Mouse (Mus musculus) forebrain, embryonic 12.5 days (tissue): ENCODE data around the gene Lrrc73. TPM values are rescaled to one million over a fixed set of nuclear protein-coding genes. Genes with fewer than 3 reads are reported as not detected.

ENCODE experiments used
- ATAC-seq: fragments of 200-750 bp; cut with Nextera tagmentation; 2 replicates; pipeline ENCODE4 v1.8.0; 2017; ENCODE audit warnings: moderate TSS enrichment; ENCODE audit not compliant: low FRiP score
- H3K27ac ChIP-seq: fragments of 300-500 bp; sonication (generic); 2 replicates; pipeline ENCODE4 v1.5.1; 2016; ENCODE audit warnings: mild to moderate bottlenecking
- H3K27me3 ChIP-seq: fragments of 300-500 bp; sonication (generic); 2 replicates; pipeline ENCODE4 v1.6.1; 2016; ENCODE audit warnings: mild to moderate bottlenecking
- H3K36me3 ChIP-seq: fragments of 300-500 bp; sonication (generic); replicated peaks from 2 replicates; pipeline ENCODE4 v1.6.1; 2016; ENCODE audit warnings: mild to moderate bottlenecking
- H3K4me1 ChIP-seq: fragments of 300-500 bp; sonication (generic); 2 replicates; pipeline ENCODE4 v1.6.1; 2016
- H3K4me2 ChIP-seq: fragments of 300-500 bp; sonication (generic); 2 replicates; pipeline ENCODE4 v1.6.1; 2016; ENCODE audit warnings: mild to moderate bottlenecking, moderate library complexity
- H3K4me3 ChIP-seq: fragments of 300-500 bp; sonication (generic); replicated peaks from 2 replicates; pipeline ENCODE4 v1.5.1; 2016; ENCODE audit warnings: mild to moderate bottlenecking
- H3K9ac ChIP-seq: fragments of 300-500 bp; sonication (generic); 2 replicates; pipeline ENCODE4 v1.6.1; 2016; ENCODE audit warnings: mild to moderate bottlenecking
- H3K9me3 ChIP-seq: fragments of 300-500 bp; sonication (generic); 2 replicates; pipeline ENCODE4 v1.6.1; 2016
- WGBS: fragments of 180-500 bp; shearing (Covaris S2); methylation state at CpG from one replicate; pipeline ENCODE4 v1.1.7; 2016; 5-methylcytosine and 5-hydroxymethylcytosine counted together
- polyA plus RNA-seq: library from polyadenylated mRNA; unstranded; fragments of >200 nt; fragmentation: Nextera tagmentation; extraction: Ambion mirVana; gene quantifications from 2 replicates; pipeline ENCODE4 v1.2.1, GENCODE M21; 2016

Lrrc73 gene
- 3.0 and 3.2 TPM in 2 replicates for polyA plus RNA-seq

DNA sequence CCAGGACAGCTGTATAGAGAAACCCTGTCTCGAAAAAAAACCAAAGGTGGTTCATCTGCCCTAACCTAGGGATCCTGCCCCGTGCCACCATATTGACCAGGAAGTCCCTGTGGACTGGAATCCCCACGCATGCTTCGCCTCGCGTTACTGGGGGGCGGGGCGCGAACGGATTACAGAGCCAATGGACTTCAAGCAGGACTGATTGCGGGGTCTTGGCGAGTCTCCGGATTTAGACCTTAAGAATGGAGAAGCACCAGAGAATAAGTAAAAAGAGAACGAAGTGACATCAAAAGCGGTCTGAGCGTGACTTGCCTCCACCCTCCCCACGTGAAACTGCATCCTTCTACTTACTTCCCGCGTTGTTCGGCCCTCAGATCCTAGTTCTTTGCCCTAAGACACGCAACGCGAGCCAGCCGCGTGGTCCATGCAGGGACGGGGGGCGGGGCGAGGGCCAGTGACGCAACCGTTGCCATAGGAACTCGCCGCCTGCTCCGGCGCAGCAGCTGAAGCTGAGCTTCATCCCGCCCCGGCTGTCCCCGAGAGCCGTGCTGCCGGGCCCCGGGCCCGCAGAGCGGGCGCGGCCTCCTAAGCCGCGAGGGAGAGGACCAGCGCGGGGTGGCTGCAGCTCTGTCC lies at the start of gene Lrrc73:
Lrrc73 (plus strand) TSS at position 80 of the 633 bp plus-strand sequence.
- ATAC-seq, result peak; percentile 91
- Histone ChIP-seq H3K27me3 (peaks cover 23% of the 10 kb centered on the region), H3K9ac (peak within 1 kb of the TSS; percentile 85), H3K9me3 (no peaks in the 10 kb centered on the region), H3K27ac (peak within 1 kb of the TSS; percentile 75), H3K4me2 (peak within 1 kb of the TSS; percentile 99), H3K4me3 (peak within 1 kb of the TSS; percentile 72), H3K36me3 (peaks cover 54% of the 10 kb centered on the region), H3K4me1 (peaks cover 29% of the 10 kb centered on the region)
- 3% methylated on average over 41 of the region's 48 CpGs for WGBS

DNA sequence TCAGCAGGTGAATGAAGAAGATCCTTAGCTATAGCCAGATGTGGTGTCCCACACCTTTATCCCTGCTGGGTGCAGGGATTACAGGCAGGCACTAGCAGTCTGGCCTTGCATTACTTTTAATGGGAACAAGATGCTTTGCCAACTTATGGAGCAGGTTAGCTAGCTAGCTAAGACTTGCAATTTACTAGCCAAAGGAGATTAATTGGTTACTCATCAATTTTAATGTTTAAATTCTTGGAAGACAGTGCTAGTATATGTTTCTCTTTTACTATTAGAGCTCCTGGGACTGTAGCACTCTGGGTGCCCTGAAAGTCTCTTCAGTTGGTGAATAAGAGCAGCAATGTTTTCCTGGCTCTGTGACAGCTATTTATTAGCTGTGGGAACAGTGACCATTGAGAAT lies 46.7 kb upstream of the Lrrc73 start:
- Histone ChIP-seq H3K9ac (no peak overlapping the region), H3K36me3 (peaks cover 68% of the 10 kb centered on the region)

DNA sequence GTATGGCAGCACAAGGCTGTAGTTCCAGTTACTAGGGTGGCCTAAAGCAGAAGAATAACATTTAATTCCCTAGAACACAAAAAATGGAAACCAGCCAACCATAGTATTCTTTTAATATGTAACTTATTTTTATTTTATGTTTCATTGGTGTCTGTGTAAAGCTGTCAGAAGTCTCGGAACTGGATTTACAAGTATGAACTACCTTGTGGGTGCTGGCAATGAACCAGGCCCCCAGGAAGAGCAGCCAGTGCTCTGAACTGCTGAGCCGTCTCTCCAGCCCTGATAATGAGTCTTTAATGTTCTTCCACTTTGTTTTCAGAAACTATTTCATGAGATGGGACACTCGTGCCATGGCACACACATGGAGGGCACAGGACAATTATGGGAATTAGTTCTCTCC lies 42.8 kb upstream of the Lrrc73 start:
- H3K9ac ChIP-seq, result no peak overlapping the region
- H3K27ac ChIP-seq, result no peak overlapping the region
- H3K4me1 ChIP-seq, result no peaks in the 10 kb centered on the region
- whole genome bisulfite sequencing, result 94% methylated on average over 3 of the region's 3 CpGs
- H3K9me3 ChIP-seq, result no peaks in the 10 kb centered on the region
- H3K27me3 ChIP-seq, result no peaks in the 10 kb centered on the region
- H3K4me2 ChIP-seq, result no peak overlapping the region
- ATAC-seq, result no peak
- no peak overlapping the region for H3K4me3 ChIP-seq
- peaks cover 94% of the 10 kb centered on the region for H3K36me3 ChIP-seq

More for the DNA sequence above, 46.7 kb upstream of the Lrrc73 start:
- Histone ChIP-seq H3K27me3 (no peaks in the 10 kb centered on the region), H3K9me3 (no peaks in the 10 kb centered on the region), H3K4me3 (no peak overlapping the region), H3K4me2 (no peak overlapping the region), H3K4me1 (peaks cover 16% of the 10 kb centered on the region), H3K27ac (no peak overlapping the region)
- no peak for ATAC-seq

GRCm38 (mm10) chr17:46221601-46222000 lies 31.7 kb upstream of the Lrrc73 start:
- ATAC-seq, result no peak
- Histone ChIP-seq H3K36me3 (peaks cover 97% of the 10 kb centered on the region), H3K9ac (no peak overlapping the region), H3K4me3 (no peak overlapping the region), H3K9me3 (no peaks in the 10 kb centered on the region), H3K27me3 (no peaks in the 10 kb centered on the region), H3K4me1 (no peaks in the 10 kb centered on the region), H3K4me2 (no peak overlapping the region), H3K27ac (no peak overlapping the region)
- WGBS, result 94% methylated on average over 3 of the region's 3 CpGs

DNA sequence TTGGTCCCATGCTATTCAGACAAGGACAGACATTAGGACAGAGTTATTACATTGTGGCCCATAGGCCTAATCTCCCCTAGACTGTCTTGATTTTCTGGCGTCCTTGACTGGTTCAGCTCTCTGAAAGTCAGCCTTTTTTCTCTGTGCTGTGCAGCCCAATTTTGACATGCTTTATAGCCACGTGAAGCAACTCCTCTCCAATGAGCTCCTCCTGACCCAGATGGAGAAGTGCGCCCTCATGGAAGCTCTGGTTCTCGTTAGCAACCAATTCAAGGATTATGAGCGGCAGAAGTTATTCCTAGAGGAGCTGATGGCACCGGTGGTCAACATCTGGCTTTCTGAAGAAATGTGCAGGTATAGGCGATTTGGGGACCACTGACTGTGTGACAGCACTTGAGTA lies 25.8 kb upstream of the Lrrc73 start:
- Histone ChIP-seq H3K36me3 (peaks cover 97% of the 10 kb centered on the region), H3K4me2 (no peak overlapping the region), H3K9me3 (no peaks in the 10 kb centered on the region), H3K27me3 (no peaks in the 10 kb centered on the region), H3K4me1 (no peaks in the 10 kb centered on the region), H3K27ac (no peak overlapping the region), H3K9ac (no peak overlapping the region), H3K4me3 (no peak overlapping the region)
- WGBS, result 87% methylated on average over 7 of the region's 7 CpGs
- no peak for ATAC-seq

- ATAC-seq, result no peak
- peaks cover 89% of the 10 kb centered on the region for H3K36me3 ChIP-seq
- H3K27me3 ChIP-seq, result no peaks in the 10 kb centered on the region
- H3K9me3 ChIP-seq, result no peaks in the 10 kb centered on the region
- no peak overlapping the region for H3K4me2 ChIP-seq
- WGBS, result 94% methylated on average over 1 of the region's 1 CpGs
- H3K4me3 ChIP-seq, result no peak overlapping the region
- no peak overlapping the region for H3K27ac ChIP-seq
- no peaks in the 10 kb centered on the region for H3K4me1 ChIP-seq
- no peak overlapping the region for H3K9ac ChIP-seq
Observed at GRCm38 (mm10) chr17:46236067-46236466, 17.3 kb upstream of the Lrrc73 start.

- H3K36me3 ChIP-seq, result peaks cover 91% of the 10 kb centered on the region
- 93% methylated on average over 6 of the region's 6 CpGs for WGBS
- no peak overlapping the region for H3K4me3 ChIP-seq
- ATAC-seq, result no peak
- H3K9me3 ChIP-seq, result no peaks in the 10 kb centered on the region
- H3K27ac ChIP-seq, result no peak overlapping the region
- H3K4me2 ChIP-seq, result no peak overlapping the region
- no peaks in the 10 kb centered on the region for H3K4me1 ChIP-seq
- no peak overlapping the region for H3K9ac ChIP-seq
- H3K27me3 ChIP-seq, result no peaks in the 10 kb centered on the region
Observed at GRCm38 (mm10) chr17:46237079-46237478, 16.3 kb upstream of the Lrrc73 start.

DNA sequence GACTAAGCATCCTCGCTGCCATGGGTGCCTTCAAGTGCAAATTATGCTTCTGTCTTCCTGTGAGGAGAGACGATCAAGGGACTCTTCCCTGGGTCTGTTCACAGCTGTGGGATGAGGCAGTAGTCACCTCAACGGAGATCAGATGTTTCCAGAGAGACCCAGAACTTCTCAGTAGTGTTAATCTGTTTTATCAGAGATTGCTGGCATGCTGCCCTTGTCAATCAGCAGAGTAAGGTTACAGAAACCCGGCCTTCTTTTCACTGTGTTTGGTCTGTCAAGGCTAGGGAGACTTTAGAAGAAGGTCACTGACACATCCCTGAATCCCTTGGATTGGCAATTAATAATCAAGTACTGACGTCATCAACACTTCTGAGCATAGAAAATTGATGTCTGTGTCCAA lies 15.9 kb upstream of the Lrrc73 start:
- H3K9ac ChIP-seq, result no peak overlapping the region
- H3K36me3 ChIP-seq, result peaks cover 91% of the 10 kb centered on the region
- H3K27ac ChIP-seq, result no peak overlapping the region
- no peak overlapping the region for H3K4me3 ChIP-seq
- H3K4me2 ChIP-seq, result no peak overlapping the region
- no peak for ATAC-seq
- 90% methylated on average over 5 of the region's 5 CpGs for WGBS
- no peaks in the 10 kb centered on the region for H3K9me3 ChIP-seq
- H3K4me1 ChIP-seq, result no peaks in the 10 kb centered on the region
- H3K27me3 ChIP-seq, result no peaks in the 10 kb centered on the region

DNA sequence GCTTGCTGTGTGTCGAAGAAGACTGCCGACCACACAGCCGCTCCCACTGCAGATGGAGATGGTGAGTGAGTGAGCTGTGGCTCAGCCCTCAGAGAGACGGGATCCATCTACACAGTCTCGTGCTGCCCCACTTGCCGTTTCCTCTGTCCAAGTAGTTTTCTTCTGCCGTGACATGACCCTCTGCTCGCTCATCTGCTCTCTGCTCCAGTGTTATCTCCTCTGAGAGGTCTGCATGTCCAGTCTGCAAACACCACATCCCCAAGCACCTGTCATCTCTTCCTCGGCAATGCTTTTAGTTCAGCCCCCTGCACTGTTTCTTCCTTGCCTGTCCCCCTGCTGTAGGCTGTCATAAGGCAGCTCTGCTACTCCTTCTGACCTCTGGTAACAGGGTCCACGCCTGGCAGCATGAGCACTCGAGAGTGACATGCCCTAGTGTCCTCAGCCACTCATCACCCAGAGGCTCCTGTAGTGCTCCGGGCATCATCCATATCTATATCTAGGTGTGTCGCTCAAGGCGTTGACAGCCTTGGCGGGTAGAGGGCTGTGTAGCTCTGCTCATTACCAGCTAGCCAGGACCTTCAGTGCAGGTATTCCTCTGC lies 13.7 kb upstream of the Lrrc73 start:
- no peaks in the 10 kb centered on the region for H3K4me1 ChIP-seq
- 92% methylated on average over 15 of the region's 15 CpGs for WGBS
- H3K4me2 ChIP-seq, result no peak overlapping the region
- no peak overlapping the region for H3K9ac ChIP-seq
- no peaks in the 10 kb centered on the region for H3K9me3 ChIP-seq
- no peaks in the 10 kb centered on the region for H3K27me3 ChIP-seq
- H3K36me3 ChIP-seq, result peaks cover 93% of the 10 kb centered on the region
- H3K27ac ChIP-seq, result no peak overlapping the region
- ATAC-seq, result no peak
- no peak overlapping the region for H3K4me3 ChIP-seq

DNA sequence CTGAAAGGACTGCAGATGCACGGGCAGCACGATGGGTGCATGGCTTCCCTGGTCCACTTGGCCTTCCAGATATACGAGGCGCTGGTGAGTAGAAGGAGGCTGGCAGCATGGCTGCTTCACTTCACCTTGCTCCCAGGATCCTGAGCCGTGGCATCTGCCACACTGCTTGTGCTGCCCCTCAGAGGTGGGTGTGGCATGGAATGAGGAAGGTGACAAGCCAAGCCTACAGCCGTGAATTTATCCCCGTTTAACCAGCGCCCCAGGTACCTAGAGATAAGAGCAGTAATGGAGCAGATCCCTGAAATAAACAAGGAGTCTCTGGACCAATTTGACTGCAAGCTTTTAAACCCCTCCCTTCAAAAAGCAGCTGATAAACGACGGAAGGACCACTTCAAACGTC lies 11.9 kb upstream of the Lrrc73 start:
- Histone ChIP-seq H3K27me3 (no peaks in the 10 kb centered on the region), H3K9ac (no peak overlapping the region), H3K4me1 (peaks cover 4% of the 10 kb centered on the region; the same call in 1 of the 2 replicates), H3K9me3 (no peaks in the 10 kb centered on the region), H3K4me3 (no peak overlapping the region), H3K27ac (no peak overlapping the region), H3K36me3 (peaks cover 96% of the 10 kb centered on the region), H3K4me2 (no peak overlapping the region)
- 85% methylated on average over 11 of the region's 11 CpGs for WGBS
- ATAC-seq, result no peak

- WGBS, result 88% methylated on average over 13 of the region's 13 CpGs
- Histone ChIP-seq H3K4me2 (no peak overlapping the region), H3K27ac (no peak overlapping the region), H3K9ac (no peak overlapping the region), H3K4me3 (no peak overlapping the region), H3K9me3 (no peaks in the 10 kb centered on the region), H3K4me1 (peaks cover 11% of the 10 kb centered on the region), H3K27me3 (no peaks in the 10 kb centered on the region), H3K36me3 (peaks cover 88% of the 10 kb centered on the region)
- no peak for ATAC-seq
Observed at GRCm38 (mm10) chr17:46242274-46242673, 11.1 kb upstream of the Lrrc73 start.

- Histone ChIP-seq H3K9me3 (no peaks in the 10 kb centered on the region), H3K9ac (no peak overlapping the region), H3K4me3 (no peak overlapping the region), H3K4me2 (no peak overlapping the region), H3K27me3 (no peaks in the 10 kb centered on the region), H3K27ac (no peak overlapping the region), H3K4me1 (peaks cover 11% of the 10 kb centered on the region), H3K36me3 (peaks cover 83% of the 10 kb centered on the region)
- WGBS, result 87% methylated on average over 4 of the region's 4 CpGs
- ATAC-seq, result no peak
Observed at GRCm38 (mm10) chr17:46242993-46243392, 10.3 kb upstream of the Lrrc73 start.

DNA sequence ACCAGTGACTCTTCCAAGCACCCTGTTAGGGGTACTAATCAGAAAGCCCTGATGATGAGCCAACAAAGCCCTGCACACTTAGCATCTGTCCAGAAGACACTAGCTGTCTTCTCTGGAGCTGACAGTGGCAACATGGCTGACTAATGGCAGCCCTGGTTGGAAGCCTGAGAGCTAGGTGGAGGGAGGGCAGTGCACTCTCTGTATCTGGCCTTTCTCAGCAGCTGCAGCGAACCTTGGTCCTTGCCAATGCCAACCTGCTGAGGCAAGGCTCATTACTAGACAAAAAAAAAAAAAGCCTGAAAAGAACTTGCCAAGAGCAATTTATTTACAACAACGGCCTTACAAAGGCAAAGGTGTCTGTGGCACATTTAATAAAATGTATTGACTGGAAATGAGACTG lies 9.7 kb upstream of the Lrrc73 start:
- no peak overlapping the region for H3K4me2 ChIP-seq
- peaks cover 76% of the 10 kb centered on the region for H3K36me3 ChIP-seq
- WGBS, result 67% methylated on average over 2 of the region's 2 CpGs
- ATAC-seq, result no peak
- H3K4me1 ChIP-seq, result peaks cover 14% of the 10 kb centered on the region
- H3K9ac ChIP-seq, result no peak overlapping the region
- no peak overlapping the region for H3K4me3 ChIP-seq
- H3K27me3 ChIP-seq, result no peaks in the 10 kb centered on the region
- no peak overlapping the region for H3K27ac ChIP-seq
- H3K9me3 ChIP-seq, result no peaks in the 10 kb centered on the region
